Mouse (Mus musculus): Measurements from ENCODE around the gene Zmym4. TPM values are rescaled to one million over a fixed set of nuclear protein-coding genes. Genes with fewer than 3 reads are reported as not detected.

The Zmym4 gene
- total and polyA plus RNA-seq, 3 experiments, result 13.6 to 22.8 (median 18.0) TPM

DNA sequence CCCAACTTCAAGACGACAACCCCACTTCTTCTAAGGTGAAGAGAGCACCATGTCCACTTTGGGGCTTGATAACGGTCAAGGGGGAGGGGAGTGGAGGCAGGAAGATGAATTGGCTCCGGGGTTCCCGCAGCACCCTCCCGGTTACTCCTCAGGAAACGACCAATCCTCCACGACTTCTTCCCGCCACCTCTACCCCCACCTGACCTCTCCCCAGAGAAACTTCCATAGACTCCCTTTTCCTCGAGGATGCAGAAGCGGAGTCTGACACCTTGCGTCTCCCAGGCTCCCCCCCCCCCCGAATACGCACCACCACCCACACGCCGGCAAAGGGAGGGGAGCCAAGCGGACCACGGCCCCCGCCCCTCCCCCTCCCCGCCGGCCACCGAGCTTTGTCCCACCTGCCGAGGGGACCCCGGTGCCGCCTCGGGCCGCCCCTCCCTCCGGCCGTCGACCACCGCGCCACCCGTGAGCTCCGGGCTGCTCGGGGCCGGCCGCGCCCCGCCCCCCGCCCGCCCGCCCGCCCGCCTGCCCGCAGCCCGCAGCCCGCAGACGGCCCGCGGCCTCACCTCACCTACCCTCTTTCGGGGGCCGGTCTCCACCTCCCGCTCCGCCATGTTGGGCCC lies 583 bp downstream of the Zmym4 start:
- H3K36me3 ChIP-seq (replicated peaks in 1 of 2; ENCODE audit: control insufficient read depth in 1 of 2, insufficient read depth in 1 of 2, low read length in 1 of 2), result peaks cover 0 to 4% of the 10 kb centered on the region in 2 experiments
- dilution Hi-C loops (cut with MboI; ENCODE audit: extremely low pct_ligation_motif_present, extremely low pct_unique_long_range_greater_than_20kb, low sequenced_read_pairs), result no loop called here
- peak overlapping the region; percentile 98 for H3K9ac ChIP-seq (ENCODE audit: insufficient read depth, low read depth)
- DNase-seq (ENCODE audit: extremely low read depth), result no peak
- in situ Hi-C loops (cut with MboI; ENCODE audit: low pct_ligation_motif_present, low pct_unique_long_range_greater_than_20kb, low sequenced_read_pairs), result no loop called here
- H3K4me3 ChIP-seq (replicated peaks in 1 of 3; ENCODE audit: low read depth in 2 of 3, low read length in 2 of 3, poor library complexity in 1 of 3), result peak overlapping the region; percentile 76 to 92 (median 90)
- H3K9me3 ChIP-seq (replicated peaks; ENCODE audit: low read length), result no peaks in the 10 kb centered on the region
- H3K4me1 ChIP-seq (ENCODE audit: control insufficient read depth in 1 of 2, insufficient read depth in 2 of 2), result peaks cover 0 to 12% of the 10 kb centered on the region in 2 experiments; a peak in 2 of 4 replicates
- no peaks in the 10 kb centered on the region for H3K27me3 ChIP-seq (replicated peaks)
- peaks cover 25% of the 10 kb centered on the region for H3K79me2 ChIP-seq (replicated peaks; ENCODE audit: control insufficient read depth, extremely low read depth, insufficient read depth, poor library complexity, severe bottlenecking)
- peak overlapping the region; percentile 37; the same call in 1 of the 2 replicates for H3K27ac ChIP-seq (ENCODE audit: insufficient read depth, low read depth)
- H3K4me2 ChIP-seq (ENCODE audit: insufficient read depth, low read depth, poor library complexity, severe bottlenecking), result peak overlapping the region; percentile 93
- TF ChIP-seq MXI1 (IDR thresholded peaks at IDR 0.05; ENCODE audit: low read depth, low read length) (no peak), MAZ (IDR thresholded peaks at IDR 0.05; ENCODE audit: low read depth, low read length) (peak; percentile 34; the same call in 1 of the 2 replicates), ZNF384 (IDR thresholded peaks at IDR 0.05; ENCODE audit: low read depth, low read length) (no peak), MEF2A (IDR thresholded peaks at IDR 0.05; ENCODE audit: borderline replicate concordance, low read depth, low read length) (no peak), USF1 (IDR thresholded peaks at IDR 0.05; ENCODE audit: low read depth, low read length) (no peak)

DNA sequence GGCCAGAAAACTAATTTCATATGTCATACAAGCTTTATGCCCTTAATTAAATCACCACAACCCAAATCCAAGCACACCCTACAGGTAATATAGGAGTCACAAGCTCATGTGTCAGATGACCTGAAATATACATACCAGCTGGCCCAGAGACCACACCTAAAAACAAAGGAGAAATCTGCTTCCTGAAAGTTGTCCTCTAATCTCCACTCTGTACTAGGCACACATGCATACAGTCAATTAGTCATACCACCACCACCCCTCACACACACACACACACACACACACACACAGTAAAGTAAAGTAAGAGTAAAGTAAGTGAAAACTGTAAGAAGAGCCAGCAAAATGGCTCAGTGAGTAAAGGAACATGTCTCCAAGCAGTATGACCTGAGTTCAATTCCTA lies 9.3 kb downstream of the Zmym4 start:
- dilution Hi-C loops (cut with MboI; ENCODE audit: extremely low pct_ligation_motif_present, extremely low pct_unique_long_range_greater_than_20kb, low sequenced_read_pairs) (no loop called here), in situ Hi-C loops (cut with MboI; ENCODE audit: low pct_ligation_motif_present, low pct_unique_long_range_greater_than_20kb, low sequenced_read_pairs) (no loop called here)
- no peak overlapping the region for H3K9ac ChIP-seq (ENCODE audit: insufficient read depth, low read depth)
- H3K4me2 ChIP-seq (ENCODE audit: insufficient read depth, low read depth, poor library complexity, severe bottlenecking), result no peak overlapping the region
- peaks cover 7 to 47% of the 10 kb centered on the region in 2 experiments for H3K36me3 ChIP-seq (replicated peaks in 1 of 2; ENCODE audit: control insufficient read depth in 1 of 2, insufficient read depth in 1 of 2, low read length in 1 of 2)
- peaks cover 8 to 22% of the 10 kb centered on the region in 2 experiments for H3K4me1 ChIP-seq (ENCODE audit: control insufficient read depth in 1 of 2, insufficient read depth in 2 of 2)
- no peaks in the 10 kb centered on the region for H3K9me3 ChIP-seq (replicated peaks; ENCODE audit: low read length)
- no peak for TF ChIP-seq E2F4 (IDR thresholded peaks at IDR 0.05; ENCODE audit: insufficient replicate concordance, low read depth, low read length)
- TF ChIP-seq SMC3 (IDR thresholded peaks at IDR 0.05; ENCODE audit: low read depth, low read length), result no peak
- no peak for TF ChIP-seq ETS1 (conservative IDR thresholded peaks at IDR 0.05; ENCODE audit: low read depth, low read length)
- TF ChIP-seq KAT2A (IDR thresholded peaks at IDR 0.05; ENCODE audit: insufficient replicate concordance, low read length), result no peak
- no peak for TF ChIP-seq ELF1 (IDR thresholded peaks at IDR 0.05; ENCODE audit: low read depth, low read length)
- TF ChIP-seq POLR2AphosphoS2 (IDR thresholded peaks at IDR 0.05; ENCODE audit: low read depth, low read length), result no peak
- no peak for TF ChIP-seq ZC3H11A (IDR thresholded peaks at IDR 0.05; ENCODE audit: low read depth, low read length)
- TF ChIP-seq HCFC1 (IDR thresholded peaks at IDR 0.05; ENCODE audit: low read depth, low read length), result no peak
- no peak for TF ChIP-seq MXI1 (IDR thresholded peaks at IDR 0.05; ENCODE audit: low read depth, low read length)
- no peak overlapping the region for H3K4me3 ChIP-seq (replicated peaks in 1 of 3; ENCODE audit: low read depth in 2 of 3, low read length in 2 of 3, poor library complexity in 1 of 3)
- H3K27ac ChIP-seq (ENCODE audit: insufficient read depth, low read depth), result no peak overlapping the region
- H3K27me3 ChIP-seq (replicated peaks), result no peaks in the 10 kb centered on the region
- no peak for DNase-seq (ENCODE audit: extremely low read depth)
- H3K79me2 ChIP-seq (replicated peaks; ENCODE audit: control insufficient read depth, extremely low read depth, insufficient read depth, poor library complexity, severe bottlenecking), result peaks cover 39% of the 10 kb centered on the region

Data from CH12.LX (cell line).